Mouse (Mus musculus): ENCODE data around the gene B230118H07Rik.
"Not testable (repeated sequence)": the region's sequence is repeated elsewhere in the genome, so short reads cannot be mapped to it uniquely, and the experiment has no call there.

B230118H07Rik gene

GRCm38 (mm10) chr2:101592023-101592841 is 57.1 kb downstream of the B230118H07Rik start:
- CTCF ChIA-PET, result no interaction called here

GRCm38 (mm10) chr2:101591356-101591755 is 58.0 kb downstream of the B230118H07Rik start:
- CTCF ChIA-PET, result no interaction called here

- CTCF ChIA-PET, result no interaction called here
Observed at GRCm38 (mm10) chr2:101581418-101581817, 67.9 kb downstream of the B230118H07Rik start.

GRCm38 (mm10) chr2:101580977-101581376 is 68.4 kb downstream of the B230118H07Rik start:
- CTCF ChIA-PET, result no interaction called here

- CTCF ChIA-PET, result no interaction called here
Observed at GRCm38 (mm10) chr2:101580428-101580827, 68.9 kb downstream of the B230118H07Rik start.

- CTCF ChIA-PET, result no interaction called here
Observed at GRCm38 (mm10) chr2:101580027-101580426, 69.3 kb downstream of the B230118H07Rik start.

- CTCF ChIA-PET, result no interaction called here
Observed at GRCm38 (mm10) chr2:101577243-101577642, 72.1 kb downstream of the B230118H07Rik start.

- CTCF ChIA-PET, result no interaction called here
Observed at GRCm38 (mm10) chr2:101569230-101569629, 80.1 kb downstream of the B230118H07Rik start.

GRCm38 (mm10) chr2:101567490-101567889 is 81.8 kb downstream of the B230118H07Rik start:
- CTCF ChIA-PET, result no interaction called here

GRCm38 (mm10) chr2:101563776-101564175 is 85.6 kb downstream of the B230118H07Rik start:
- CTCF ChIA-PET, result interaction anchor here (0.6 kb wide), 1 partner anchor 35 kb away, joined by 3 read pairs; no protein-coding TSS in a partner anchor

GRCm38 (mm10) chr2:101563206-101563605 is 86.1 kb downstream of the B230118H07Rik start:
- CTCF ChIA-PET, result interaction anchor here (0.6 kb wide), 1 partner anchor 36 kb away, joined by 3 read pairs; no protein-coding TSS in a partner anchor

- CTCF ChIA-PET, result no interaction called here
Observed at GRCm38 (mm10) chr2:101559431-101559830, 89.9 kb downstream of the B230118H07Rik start.

- CTCF ChIA-PET, result no interaction called here
Observed at GRCm38 (mm10) chr2:101555886-101556285, 93.4 kb downstream of the B230118H07Rik start.

GRCm38 (mm10) chr2:101553851-101554250 is 95.5 kb downstream of the B230118H07Rik start:
- CTCF ChIA-PET, result no interaction called here

- CTCF ChIA-PET, result no interaction called here
Observed at GRCm38 (mm10) chr2:101552301-101552700, 97.0 kb downstream of the B230118H07Rik start.

- CTCF ChIA-PET, result no interaction called here
Observed at GRCm38 (mm10) chr2:101551026-101551719, 98.2 kb downstream of the B230118H07Rik start.

- CTCF ChIA-PET, result no interaction called here
Observed at GRCm38 (mm10) chr2:101550176-101550575, 99.2 kb downstream of the B230118H07Rik start.

- CTCF ChIA-PET, result no interaction called here
Observed at GRCm38 (mm10) chr2:101548866-101549265, 100.5 kb downstream of the B230118H07Rik start.

GRCm38 (mm10) chr2:101545593-101545992 is 103.7 kb downstream of the B230118H07Rik start:
- CTCF ChIA-PET, result no interaction called here

- CTCF ChIA-PET, result no interaction called here
Observed at GRCm38 (mm10) chr2:101543704-101544417, 105.5 kb downstream of the B230118H07Rik start.

- CTCF ChIA-PET, result not testable (repeated sequence)
Observed at GRCm38 (mm10) chr2:101536887-101537286, 112.4 kb downstream of the B230118H07Rik start.

GRCm38 (mm10) chr2:101533741-101534140 is 115.6 kb downstream of the B230118H07Rik start:
- CTCF ChIA-PET, result no interaction called here

Measured in spleen, embryonic (tissue).